ENCODE assay signal across 11 mouse cellular contexts in genomic region chr5:54264867-54265434, GRCm38 (mm10).
DNase-seq lines count a peak whose midpoint lies in the region; ATAC-seq and TF ChIP-seq lines count a peak whose summit lies in the region.
"Had no signal": no experiment of that assay in that cellular context is flagged by ENCODE, and none has a peak within 500 bp of the region (broad histone marks: within the 10 kb centered on the region; RNA-seq: fewer than 3 reads in every experiment).

No protein-coding gene starts in this region.

- H3K4me1 ChIP-seq in forebrain, embryonic 11.5 days (replicated peaks; ENCODE audit: control insufficient read depth, insufficient read depth, low read length): no peaks in the 10 kb centered on the region
- no peaks in the 10 kb centered on the region for H3K4me1 ChIP-seq in forebrain, embryonic 10.5 days
- no peaks in the 10 kb centered on the region; the same call in 1 of the 2 replicates for H3K4me1 ChIP-seq in lung, postnatal 0 days (ENCODE audit: insufficient read depth, low read depth, low read length)
- peaks cover 7% of the 10 kb centered on the region; the same call in 1 of the 2 replicates for H3K4me1 ChIP-seq in hindbrain, embryonic 14.5 days (replicated peaks; ENCODE audit: control insufficient read depth, insufficient read depth, low read length)
- no peaks in the 10 kb centered on the region for H3K4me1 ChIP-seq in neural tube, embryonic 12.5 days

- WGBS in forebrain, embryonic 11.5 days: 55% methylated on average over 9 of the region's 9 CpGs
- 85% methylated on average over 9 of the region's 9 CpGs for WGBS in forebrain, embryonic 10.5 days
- WGBS in lung, postnatal 0 days: 14% methylated on average over 9 of the region's 9 CpGs
- 25% methylated on average over 9 of the region's 9 CpGs for WGBS in hindbrain, embryonic 14.5 days
- 33% methylated on average over 9 of the region's 9 CpGs for WGBS in neural tube, embryonic 12.5 days

- intact Hi-C loops in gastrocnemius, adult 2 months (cut with DNase I): no loop called here

- DNase-seq in forebrain, embryonic 11.5 days (ENCODE audit: low spot score): peak; percentile 55
- DNase-seq in forebrain, embryonic 10.5 days (ENCODE audit: extremely low spot score, low spot score): no peak
- DNase-seq in lung, postnatal 0 days (ENCODE audit: low spot score): peak; percentile 14
- no peak for DNase-seq in lung, postnatal 36 days
- peak; percentile 65 for DNase-seq in hindbrain, embryonic 14.5 days (ENCODE audit: low spot score)
- no peak for DNase-seq in gastrocnemius, adult 2 months
- no peak for DNase-seq in thymus, adult 18-20 months
- DNase-seq: cerebellum, adult 11-12 months; gastrocnemius, postnatal 10 days; spleen, adult 18-20 months had no signal

- no peak for TF ChIP-seq EP300 in lung, postnatal 0 days (IDR thresholded peaks at IDR 0.05)

- H3K27ac ChIP-seq in forebrain, embryonic 11.5 days (ENCODE audit: low read depth, low read length): no peak overlapping the region
- no peak overlapping the region for H3K27ac ChIP-seq in forebrain, embryonic 10.5 days
- H3K27ac ChIP-seq in lung, postnatal 0 days (ENCODE audit: low read length): no peak overlapping the region
- no peak overlapping the region for H3K27ac ChIP-seq in hindbrain, embryonic 14.5 days
- no peak overlapping the region for H3K27ac ChIP-seq in neural tube, embryonic 12.5 days
- no peak overlapping the region for H3K27ac ChIP-seq in gastrocnemius, adult 2 months

- no peaks in the 10 kb centered on the region for H3K36me3 ChIP-seq in forebrain, embryonic 11.5 days (ENCODE audit: control insufficient read depth, insufficient read depth, low read length)
- H3K36me3 ChIP-seq in forebrain, embryonic 10.5 days (replicated peaks): no peaks in the 10 kb centered on the region
- H3K36me3 ChIP-seq in lung, postnatal 0 days (ENCODE audit: insufficient read depth, low read length): no peaks in the 10 kb centered on the region
- no peaks in the 10 kb centered on the region for H3K36me3 ChIP-seq in hindbrain, embryonic 14.5 days (replicated peaks; ENCODE audit: control insufficient read depth, insufficient read depth)
- H3K36me3 ChIP-seq in neural tube, embryonic 12.5 days: no peaks in the 10 kb centered on the region

- H3K27me3 ChIP-seq in forebrain, embryonic 11.5 days (ENCODE audit: control insufficient read depth, insufficient read depth, low read length): no peaks in the 10 kb centered on the region
- H3K27me3 ChIP-seq in forebrain, embryonic 10.5 days (ENCODE audit: poor library complexity, severe bottlenecking): no peaks in the 10 kb centered on the region
- no peaks in the 10 kb centered on the region for H3K27me3 ChIP-seq in lung, postnatal 0 days (replicated peaks; ENCODE audit: insufficient read depth, low read length)
- no peaks in the 10 kb centered on the region for H3K27me3 ChIP-seq in hindbrain, embryonic 14.5 days (ENCODE audit: control insufficient read depth, insufficient read depth, low read length)
- H3K27me3 ChIP-seq in neural tube, embryonic 12.5 days (replicated peaks): no peaks in the 10 kb centered on the region

- no peak overlapping the region for H3K4me2 ChIP-seq in forebrain, embryonic 11.5 days (ENCODE audit: low read depth, low read length, severe bottlenecking)
- H3K4me2 ChIP-seq in lung, postnatal 0 days (replicated peaks; ENCODE audit: low read depth, low read length): peak overlapping the region; percentile 12; the same call in 1 of the 2 replicates
- no peak overlapping the region for H3K4me2 ChIP-seq in hindbrain, embryonic 14.5 days (replicated peaks)
- no peak overlapping the region for H3K4me2 ChIP-seq in neural tube, embryonic 12.5 days (replicated peaks)

- peak; percentile 87 for ATAC-seq in forebrain, embryonic 11.5 days (replicated peaks; ENCODE audit: low FRiP score)
- ATAC-seq in lung, postnatal 0 days: no peak
- ATAC-seq in hindbrain, embryonic 14.5 days (ENCODE audit: low FRiP score): peak; percentile 85; the same call in 1 of the 2 replicates
- ATAC-seq in neural tube, embryonic 12.5 days (ENCODE audit: low FRiP score, low read depth): peak; percentile 68; the same call in 1 of the 2 replicates

- no peak overlapping the region for H3K9ac ChIP-seq in forebrain, embryonic 11.5 days (ENCODE audit: low read length)
- no peak overlapping the region for H3K9ac ChIP-seq in lung, postnatal 0 days (replicated peaks; ENCODE audit: low read depth)
- no peak overlapping the region for H3K9ac ChIP-seq in hindbrain, embryonic 14.5 days
- H3K9ac ChIP-seq in neural tube, embryonic 12.5 days: no peak overlapping the region

- H3K4me3 ChIP-seq in forebrain, embryonic 11.5 days (ENCODE audit: low read depth, low read length): no peak overlapping the region
- no peak overlapping the region for H3K4me3 ChIP-seq in forebrain, embryonic 10.5 days
- no peak overlapping the region for H3K4me3 ChIP-seq in lung, postnatal 0 days (ENCODE audit: low read depth, low read length)
- H3K4me3 ChIP-seq in hindbrain, embryonic 14.5 days (replicated peaks; ENCODE audit: low read length): no peak overlapping the region
- H3K4me3 ChIP-seq in neural tube, embryonic 12.5 days: no peak overlapping the region
- H3K4me3 ChIP-seq in gastrocnemius, adult 2 months: no peak overlapping the region

- no peak for TF ChIP-seq CTCF in lung, postnatal 0 days (IDR thresholded peaks at IDR 0.05)
- no peak for TF ChIP-seq CTCF in gastrocnemius, adult 2 months (IDR thresholded peaks at IDR 0.05)

- H3K9me3 ChIP-seq in forebrain, embryonic 11.5 days (ENCODE audit: control insufficient read depth, low read length): no peaks in the 10 kb centered on the region
- no peaks in the 10 kb centered on the region for H3K9me3 ChIP-seq in forebrain, embryonic 10.5 days
- H3K9me3 ChIP-seq in lung, postnatal 0 days (ENCODE audit: low read length): no peaks in the 10 kb centered on the region
- H3K9me3 ChIP-seq in hindbrain, embryonic 14.5 days (ENCODE audit: control insufficient read depth, low read length): no peaks in the 10 kb centered on the region
- no peaks in the 10 kb centered on the region for H3K9me3 ChIP-seq in neural tube, embryonic 12.5 days

Comparison
In these comparisons a context has a peak if more than half of its experiments do, and no peak if none do; other contexts are left out.
1. DNase-seq: peak in forebrain, embryonic 11.5 days (single experiment), lung, postnatal 0 days (single experiment) and hindbrain, embryonic 14.5 days (single experiment); none in forebrain, embryonic 10.5 days (single experiment), lung, postnatal 36 days (single experiment), gastrocnemius, adult 2 months (single experiment) and thymus, adult 18-20 months (0 of 2).